Mouse (Mus musculus) frontal cortex, postnatal 36 days (tissue): ENCODE measurements around the gene Gtf3c2.
A peak's percentile ranks its signal among the peaks of the same experiment; 100 is the strongest.

Source experiments
- DNase-seq, 2 experiments: peaks; one replicate each; pipeline ENCODE4 v3.0.0; 2022; ENCODE audit warnings: low spot score in 2 of 2

Gtf3c2 gene

GRCm38 (mm10) chr5:31138968-31139425 is 40.9 kb downstream of the Gtf3c2 start:
- no peak for DNase-seq

GRCm38 (mm10) chr5:31138241-31138967 is 41.5 kb downstream of the Gtf3c2 start, which contains the start of gene Ucn:
Gene Ucn, minus strand, starts transcription at chr5:31138829.
- no peak for DNase-seq

GRCm38 (mm10) chr5:31137658-31138057 is 42.3 kb downstream of the Gtf3c2 start:
- no peak for DNase-seq

- DNase-seq, result no peak
Observed at GRCm38 (mm10) chr5:31136730-31137424, 43.1 kb downstream of the Gtf3c2 start.

- DNase-seq, result no peak
Observed at GRCm38 (mm10) chr5:31126050-31126449, 53.9 kb downstream of the Gtf3c2 start.

- no peak for DNase-seq
Observed at GRCm38 (mm10) chr5:31123481-31123880, 56.5 kb downstream of the Gtf3c2 start.

GRCm38 (mm10) chr5:31121111-31121510 is 58.8 kb downstream of the Gtf3c2 start:
- DNase-seq, result peak; percentile 45 to 68

GRCm38 (mm10) chr5:31116912-31117311 is 63.0 kb downstream of the Gtf3c2 start:
- DNase-seq, result no peak

GRCm38 (mm10) chr5:31116354-31116753 is 63.6 kb downstream of the Gtf3c2 start, which contains the start of gene Trim54:
Gene Trim54, plus strand, starts transcription at chr5:31116712.
- DNase-seq, result no peak

GRCm38 (mm10) chr5:31110781-31111180 is 69.2 kb downstream of the Gtf3c2 start:
- no peak for DNase-seq

GRCm38 (mm10) chr5:31108000-31108490 is 71.9 kb downstream of the Gtf3c2 start, which contains the start of gene Slc30a3:
Gene Slc30a3, minus strand, starts transcription at chr5:31108237.
- no peak for DNase-seq
